Mouse (Mus musculus) CH12.LX (cell line): ENCODE measurements around the gene Il12rb1.

Experiments used
- BHLHE40 ChIP-seq: IDR thresholded peaks from 2 replicates; pipeline ENCODE4 v1.6.1; 2011; ENCODE audit warnings: mild to moderate bottlenecking, low read depth, low read length, improper control_type of control experiment
- POLR2A ChIP-seq: IDR thresholded peaks from 2 replicates; pipeline ENCODE4 v1.6.1; 2011; ENCODE audit warnings: low read depth, mild to moderate bottlenecking, improper control_type of control experiment, low read length
- RCOR1 ChIP-seq: conservative IDR thresholded peaks from 2 replicates; pipeline ENCODE4 v1.6.1; 2012; ENCODE audit warnings: low read depth, mild to moderate bottlenecking, inconsistent platforms, low read length, improper control_type of control experiment

GRCm38 (mm10) chr8:70773833-70774232 lies 34.4 kb upstream of the Il12rb1 start:
- TF ChIP-seq POLR2A, result no peak
- TF ChIP-seq BHLHE40, result no peak
- no peak for TF ChIP-seq RCOR1
